Mouse (Mus musculus) liver, embryonic 11.5 days (tissue): Measurements from ENCODE around the gene Vmn2r68. TPM values are rescaled to one million over a fixed set of nuclear protein-coding genes. Genes with fewer than 3 reads are reported as not detected.

Experiments
- ATAC-seq: fragments of 200-750 bp; cut with Nextera tagmentation; replicated peaks from 2 replicates; pipeline ENCODE4 v1.8.0; 2017; ENCODE audit warnings: moderate number of reproducible peaks, mild to moderate bottlenecking, moderate TSS enrichment, moderate library complexity; ENCODE audit not compliant: low FRiP score
- DNase-seq: peaks from one replicate; pipeline ENCODE4 v3.0.0-alpha.2; 2017; ENCODE audit warnings: low spot score
- H3K27ac ChIP-seq: fragments of 300-500 bp; sonication (generic); 2 replicates; pipeline ENCODE4 v1.5.1; 2014; ENCODE audit warnings: mild to moderate bottlenecking, low read depth, low read length, control low read depth
- H3K27me3 ChIP-seq: fragments of 300-500 bp; sonication (generic); replicated peaks from 2 replicates; pipeline ENCODE4 v1.6.1; 2014; ENCODE audit warnings: low read length, mixed read lengths; ENCODE audit not compliant: control insufficient read depth, insufficient read depth
- H3K36me3 ChIP-seq: fragments of 300-500 bp; sonication (generic); 2 replicates; pipeline ENCODE4 v1.6.1; 2014; ENCODE audit warnings: mild to moderate bottlenecking, low read length, moderate library complexity, mixed read lengths; ENCODE audit not compliant: control insufficient read depth, insufficient read depth
- H3K4me1 ChIP-seq: fragments of 300-500 bp; sonication (generic); replicated peaks from 2 replicates; pipeline ENCODE4 v1.6.1; 2014; ENCODE audit warnings: low read length, mixed read lengths; ENCODE audit not compliant: control insufficient read depth, insufficient read depth
- H3K4me2 ChIP-seq: fragments of 300-500 bp; sonication (generic); 2 replicates; pipeline ENCODE4 v1.6.1; 2014; ENCODE audit warnings: mild to moderate bottlenecking, control low read depth, moderate library complexity
- H3K4me3 ChIP-seq: fragments of 300-500 bp; sonication (generic); 2 replicates; pipeline ENCODE4 v1.5.1; 2014; ENCODE audit warnings: low read depth, low read length, control low read depth
- H3K9ac ChIP-seq: fragments of 300-500 bp; sonication (generic); 2 replicates; pipeline ENCODE4 v1.6.1; 2014; ENCODE audit warnings: low read depth, low read length, control low read depth
- H3K9me3 ChIP-seq: fragments of 300-500 bp; sonication (generic); 2 replicates; pipeline ENCODE4 v1.6.1; 2016; ENCODE audit warnings: low read length, inconsistent platforms, mixed read lengths; ENCODE audit not compliant: control insufficient read depth
- polyA plus RNA-seq: library from polyadenylated mRNA; unstranded; fragments of >200 nt; fragmentation: Nextera tagmentation; extraction: Ambion mirVana; gene quantifications from 2 replicates; pipeline ENCODE4 v1.2.1, GENCODE M21; 2014

Vmn2r68 gene
- not detected in 2 replicates for polyA plus RNA-seq

DNA sequence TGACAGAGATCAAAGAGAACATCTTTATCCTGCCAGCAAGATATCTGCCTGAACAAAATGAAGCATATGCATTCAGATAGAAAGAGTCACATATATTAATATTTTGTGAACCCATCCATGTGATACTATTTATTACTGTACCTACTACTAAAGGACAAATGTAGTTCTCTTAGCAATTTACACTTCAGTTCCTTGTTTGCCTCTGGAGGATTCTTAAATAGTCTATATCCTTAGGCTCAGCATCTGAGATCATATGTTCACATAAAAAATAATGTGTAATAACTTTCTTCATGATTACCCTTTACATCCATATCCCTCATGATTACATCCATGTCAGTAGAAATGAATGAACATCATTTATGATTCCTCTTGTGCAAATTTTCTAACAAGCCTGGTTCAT is at the start of gene Vmn2r68:
Gene Vmn2r68, minus strand, starts transcription at position 101 of the 400 bp plus-strand sequence.
- H3K4me1 ChIP-seq = no peaks in the 10 kb centered on the region
- ATAC-seq = no peak
- H3K27ac ChIP-seq = no peak within 1 kb of the TSS
- H3K9me3 ChIP-seq = no peaks in the 10 kb centered on the region
- no peaks in the 10 kb centered on the region for H3K27me3 ChIP-seq
- H3K9ac ChIP-seq = no peak within 1 kb of the TSS
- no peak within 1 kb of the TSS for H3K4me3 ChIP-seq
- no peak for DNase-seq
- H3K4me2 ChIP-seq = no peak within 1 kb of the TSS
- no peaks in the 10 kb centered on the region for H3K36me3 ChIP-seq

Other genes with a start within 250 kb of the Vmn2r68 start
- not detected in 2 replicates for gene Vmn2r66, start 225.5 kb downstream of the Vmn2r68 start, polyA plus RNA-seq
- gene Vmn2r67, start 81.8 kb downstream of the Vmn2r68 start, polyA plus RNA-seq = not detected in 2 replicates
- gene Vmn2r69, start 178.1 kb upstream of the Vmn2r68 start, polyA plus RNA-seq = not detected in 2 replicates